Mouse (Mus musculus): Measurements from ENCODE around the gene Gm49661. TPM values are rescaled to one million over a fixed set of nuclear protein-coding genes. Genes with fewer than 3 reads are reported as not detected.

Gene Gm49661
- polyA plus RNA-seq, 1 experiment from 2014 or later, result not detected

DNA sequence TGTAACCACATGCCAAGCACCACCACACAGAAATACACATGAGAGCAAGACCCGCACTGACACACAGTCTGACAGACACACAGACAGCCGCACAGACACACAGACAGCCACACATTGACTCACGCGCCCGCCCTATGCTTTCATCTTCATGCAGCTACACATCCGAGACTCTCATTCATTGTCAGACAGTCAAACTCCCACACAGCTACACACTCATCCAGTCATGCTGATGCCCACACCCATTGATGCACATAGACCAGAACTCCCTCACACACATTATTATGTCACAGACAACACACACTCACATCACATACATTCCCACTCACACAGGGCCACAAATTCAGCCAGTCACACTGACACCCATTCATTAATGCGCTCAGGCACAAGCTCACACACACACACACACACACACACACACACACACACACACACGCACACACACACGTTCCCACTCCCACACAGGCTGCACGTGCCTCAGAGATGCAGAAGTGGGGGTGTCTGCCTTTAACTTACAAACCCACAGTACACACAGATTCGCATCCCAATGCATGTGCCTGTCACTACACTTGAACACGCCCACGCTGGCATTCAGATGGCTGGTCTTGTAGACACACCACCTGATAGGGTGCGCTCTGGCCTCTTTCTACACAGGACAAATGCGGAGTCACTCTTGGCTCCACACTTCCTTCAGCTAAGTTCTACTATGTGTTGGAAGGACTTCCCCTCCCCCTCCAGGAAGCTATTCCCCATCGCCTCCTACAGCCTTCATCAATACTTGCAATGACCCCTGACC lies 35.3 kb downstream of the Gm49661 start:
- ATAC-seq (ENCODE audit: low FRiP score), result no peak
- Histone ChIP-seq H3K36me3 (ENCODE audit: control insufficient read depth, insufficient read depth, low read length) (no peaks in the 10 kb centered on the region), H3K4me2 (peak overlapping the region; percentile 95), H3K4me3 (ENCODE audit: low read depth, low read length) (no peak overlapping the region), H3K27me3 (ENCODE audit: control insufficient read depth, insufficient read depth, low read length) (peaks cover 46% of the 10 kb centered on the region), H3K9ac (ENCODE audit: low read length) (no peak overlapping the region), H3K4me1 (ENCODE audit: control insufficient read depth, insufficient read depth, low read length) (peaks cover 29% of the 10 kb centered on the region), H3K9me3 (ENCODE audit: control insufficient read depth, low read length) (no peaks in the 10 kb centered on the region), H3K27ac (ENCODE audit: low read depth, low read length) (no peak overlapping the region)
- 83% methylated on average over 16 of the region's 16 CpGs for WGBS
- DNase-seq (ENCODE audit: low spot score, missing footprints), result peak; percentile 71

DNA sequence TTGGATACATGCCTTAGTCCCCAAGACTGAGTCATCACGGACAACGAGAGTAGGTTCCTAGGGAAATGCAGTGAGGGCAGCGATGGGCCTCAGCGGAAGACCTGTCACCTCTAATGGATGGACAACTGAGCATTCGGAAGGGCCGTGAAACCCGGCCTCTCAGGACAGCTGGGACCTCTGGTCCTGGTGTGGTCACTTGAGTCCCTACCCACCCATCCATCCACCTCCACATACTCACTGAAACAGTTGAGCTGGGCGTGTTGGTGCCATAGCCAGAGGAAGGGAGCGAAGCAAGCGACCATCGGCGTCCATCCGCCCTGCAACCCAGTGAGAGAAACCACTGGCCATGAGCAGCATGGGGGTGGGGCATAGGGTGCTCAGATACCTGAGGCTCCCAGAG lies 38.7 kb downstream of the Gm49661 start:
- no peak for ATAC-seq (ENCODE audit: low FRiP score)

DNA sequence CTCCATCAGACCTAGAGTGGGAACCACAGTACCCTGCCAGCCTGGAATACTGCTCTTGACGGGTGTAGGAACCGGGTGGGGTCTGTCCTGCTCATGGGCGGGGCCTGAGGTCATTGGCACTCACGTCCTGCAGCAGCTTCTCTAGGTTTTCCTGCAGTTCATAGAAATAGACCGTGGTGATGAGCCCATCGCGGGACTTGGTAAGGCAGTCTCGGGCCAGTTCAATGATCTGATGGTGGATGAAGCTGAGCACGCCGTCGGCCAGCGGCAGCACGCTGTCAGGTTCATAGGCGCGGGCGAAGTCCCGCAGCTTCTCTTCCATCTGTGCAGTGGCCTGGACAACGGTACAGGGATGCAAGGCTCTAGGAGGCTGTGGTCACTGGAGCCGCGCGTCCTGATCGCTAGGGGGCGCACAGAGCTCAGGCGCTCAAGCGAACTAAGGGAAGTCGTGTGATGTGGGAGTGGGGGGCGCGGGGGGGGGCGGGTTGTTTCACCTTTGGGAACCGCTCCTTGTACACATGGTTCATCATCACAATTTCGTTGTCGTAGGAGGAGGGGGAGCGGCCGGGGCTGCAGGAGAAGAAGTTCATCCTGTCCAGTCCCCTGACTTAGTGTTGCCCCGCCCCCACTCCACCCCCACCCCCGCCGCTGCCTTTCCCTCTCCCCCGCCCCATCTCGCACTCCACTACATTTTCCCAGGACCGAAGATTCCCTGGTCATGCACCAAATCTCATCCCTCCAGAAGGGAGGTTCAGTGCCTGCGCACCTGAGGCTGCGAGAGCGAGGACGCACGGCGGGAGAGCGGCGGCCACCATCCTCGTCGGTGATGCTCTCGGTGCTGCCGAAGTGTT lies 40.6 kb downstream of the Gm49661 start:
- Histone ChIP-seq H3K9me3 (ENCODE audit: control insufficient read depth, low read length) (no peaks in the 10 kb centered on the region), H3K27me3 (ENCODE audit: control insufficient read depth, insufficient read depth, low read length) (peaks cover 19% of the 10 kb centered on the region), H3K4me1 (ENCODE audit: control insufficient read depth, insufficient read depth, low read length) (no peaks in the 10 kb centered on the region; the same call in 1 of the 2 replicates), H3K36me3 (ENCODE audit: control insufficient read depth, insufficient read depth, low read length) (no peaks in the 10 kb centered on the region), H3K27ac (ENCODE audit: low read depth, low read length) (no peak overlapping the region), H3K4me2 (peak overlapping the region; percentile 59), H3K4me3 (ENCODE audit: low read depth, low read length) (peak overlapping the region; percentile 36), H3K9ac (ENCODE audit: low read length) (peak overlapping the region; percentile 30; the same call in 1 of the 2 replicates)
- 3% methylated on average over 51 of the region's 52 CpGs for WGBS
- ATAC-seq (ENCODE audit: low FRiP score) (peak; percentile 86), DNase-seq (ENCODE audit: low spot score, missing footprints) (peak; percentile 98)

More for the DNA sequence above, 38.7 kb downstream of the Gm49661 start:
- peaks cover 16% of the 10 kb centered on the region for H3K4me1 ChIP-seq (ENCODE audit: control insufficient read depth, insufficient read depth, low read length)
- H3K4me2 ChIP-seq, result no peak overlapping the region
- H3K9me3 ChIP-seq (ENCODE audit: control insufficient read depth, low read length), result no peaks in the 10 kb centered on the region
- H3K27me3 ChIP-seq (ENCODE audit: control insufficient read depth, insufficient read depth, low read length), result peaks cover 33% of the 10 kb centered on the region
- no peaks in the 10 kb centered on the region for H3K36me3 ChIP-seq (ENCODE audit: control insufficient read depth, insufficient read depth, low read length)
- H3K27ac ChIP-seq (ENCODE audit: low read depth, low read length), result no peak overlapping the region
- H3K4me3 ChIP-seq (ENCODE audit: low read depth, low read length), result no peak overlapping the region
- H3K9ac ChIP-seq (ENCODE audit: low read length), result no peak overlapping the region
- 87% methylated on average over 13 of the region's 13 CpGs for WGBS
- DNase-seq (ENCODE audit: low spot score, missing footprints), result peak; percentile 60

DNA sequence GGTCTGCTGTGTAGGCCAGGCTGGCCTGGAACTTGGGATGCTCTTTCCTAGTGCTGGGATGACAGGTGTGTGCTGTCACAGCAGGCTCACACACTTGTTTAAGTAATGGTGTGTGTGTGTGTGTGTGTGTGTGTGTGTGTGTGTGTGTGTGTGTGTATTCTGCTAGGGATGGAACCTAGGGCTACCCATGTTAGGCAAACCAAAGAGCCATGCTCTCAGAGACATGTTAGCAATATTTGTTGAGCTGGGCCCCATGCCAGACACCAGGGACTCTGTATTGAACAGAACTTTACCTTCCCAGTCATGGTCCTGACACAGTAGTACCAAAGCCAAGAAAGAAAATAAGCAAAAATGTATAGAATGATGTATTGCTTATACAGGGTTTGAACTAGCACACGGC lies 41.7 kb downstream of the Gm49661 start:
- H3K9me3 ChIP-seq (ENCODE audit: control insufficient read depth, low read length), result no peaks in the 10 kb centered on the region
- DNase-seq (ENCODE audit: low spot score, missing footprints) (peak; percentile 14), ATAC-seq (ENCODE audit: low FRiP score) (no peak)
- H3K27me3 ChIP-seq (ENCODE audit: control insufficient read depth, insufficient read depth, low read length), result peaks cover 19% of the 10 kb centered on the region
- no peaks in the 10 kb centered on the region for H3K36me3 ChIP-seq (ENCODE audit: control insufficient read depth, insufficient read depth, low read length)
- no peaks in the 10 kb centered on the region; the same call in 1 of the 2 replicates for H3K4me1 ChIP-seq (ENCODE audit: control insufficient read depth, insufficient read depth, low read length)
- no peak overlapping the region for H3K9ac ChIP-seq (ENCODE audit: low read length)
- H3K4me2 ChIP-seq, result no peak overlapping the region
- no peak overlapping the region for H3K27ac ChIP-seq (ENCODE audit: low read depth, low read length)
- 92% methylated on average over 1 of the region's 1 CpGs for WGBS
- H3K4me3 ChIP-seq (ENCODE audit: low read depth, low read length), result no peak overlapping the region

DNA sequence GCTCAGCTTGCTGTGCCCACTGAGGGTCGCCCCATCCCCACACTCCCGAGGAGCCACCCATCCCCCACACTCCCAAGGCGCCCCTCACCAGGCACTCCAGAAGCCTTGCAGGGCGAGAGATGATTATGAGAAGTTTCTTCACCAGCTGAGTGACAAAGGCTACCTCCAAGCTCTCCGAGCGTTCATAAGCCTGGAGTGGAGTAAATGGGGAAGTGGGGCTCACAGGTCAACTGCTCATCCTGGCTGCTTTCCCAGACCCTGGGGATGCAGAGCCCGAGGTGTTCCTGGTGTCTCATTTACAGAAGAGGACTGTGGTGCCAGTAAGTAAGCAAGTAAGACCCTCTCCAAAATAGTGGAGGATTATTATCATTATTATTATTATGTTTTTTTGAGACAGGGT lies 43.7 kb downstream of the Gm49661 start:
- H3K4me1 ChIP-seq (ENCODE audit: control insufficient read depth, insufficient read depth, low read length), result no peaks in the 10 kb centered on the region; the same call in 1 of the 2 replicates
- no peak overlapping the region for H3K9ac ChIP-seq (ENCODE audit: low read length)
- peaks cover 16% of the 10 kb centered on the region for H3K27me3 ChIP-seq (ENCODE audit: control insufficient read depth, insufficient read depth, low read length)
- ATAC-seq (ENCODE audit: low FRiP score), result no peak
- WGBS, result 73% methylated on average over 7 of the region's 7 CpGs
- no peak overlapping the region for H3K4me2 ChIP-seq
- no peaks in the 10 kb centered on the region for H3K36me3 ChIP-seq (ENCODE audit: control insufficient read depth, insufficient read depth, low read length)
- H3K4me3 ChIP-seq (ENCODE audit: low read depth, low read length), result no peak overlapping the region
- H3K27ac ChIP-seq (ENCODE audit: low read depth, low read length), result no peak overlapping the region
- DNase-seq (ENCODE audit: low spot score, missing footprints), result no peak
- H3K9me3 ChIP-seq (ENCODE audit: control insufficient read depth, low read length), result no peaks in the 10 kb centered on the region

DNA sequence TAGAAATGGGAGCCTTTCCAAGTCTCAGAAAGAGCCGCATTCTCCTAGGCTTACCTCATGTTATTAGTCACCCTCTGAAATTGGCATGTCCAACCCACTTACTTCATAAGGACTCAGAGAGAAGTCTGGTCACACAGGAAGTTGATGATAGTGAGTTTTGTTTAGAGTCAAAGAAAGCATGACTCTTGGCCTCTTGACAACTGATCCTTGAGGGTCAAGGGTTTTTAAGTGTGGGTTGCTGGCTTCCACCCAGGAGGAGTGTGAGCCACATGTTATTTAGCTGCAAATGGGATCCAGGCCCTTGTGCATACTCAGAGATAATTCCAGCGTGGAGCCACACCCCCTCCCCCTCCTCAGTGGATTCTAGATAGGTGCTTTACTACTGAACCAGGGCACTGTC lies 47.6 kb downstream of the Gm49661 start:
- no peak for ATAC-seq (ENCODE audit: low FRiP score)
- no peak overlapping the region for H3K4me3 ChIP-seq (ENCODE audit: low read depth, low read length)
- H3K9ac ChIP-seq (ENCODE audit: low read length), result no peak overlapping the region
- H3K36me3 ChIP-seq (ENCODE audit: control insufficient read depth, insufficient read depth, low read length), result no peaks in the 10 kb centered on the region
- no peaks in the 10 kb centered on the region for H3K4me1 ChIP-seq (ENCODE audit: control insufficient read depth, insufficient read depth, low read length)
- peaks cover 4% of the 10 kb centered on the region; the same call in 1 of the 2 replicates for H3K27me3 ChIP-seq (ENCODE audit: control insufficient read depth, insufficient read depth, low read length)
- H3K4me2 ChIP-seq, result no peak overlapping the region
- no peak overlapping the region for H3K27ac ChIP-seq (ENCODE audit: low read depth, low read length)
- WGBS, result 82% methylated on average over 2 of the region's 2 CpGs
- no peaks in the 10 kb centered on the region for H3K9me3 ChIP-seq (ENCODE audit: control insufficient read depth, low read length)
- DNase-seq (ENCODE audit: low spot score, missing footprints), result no peak

DNA sequence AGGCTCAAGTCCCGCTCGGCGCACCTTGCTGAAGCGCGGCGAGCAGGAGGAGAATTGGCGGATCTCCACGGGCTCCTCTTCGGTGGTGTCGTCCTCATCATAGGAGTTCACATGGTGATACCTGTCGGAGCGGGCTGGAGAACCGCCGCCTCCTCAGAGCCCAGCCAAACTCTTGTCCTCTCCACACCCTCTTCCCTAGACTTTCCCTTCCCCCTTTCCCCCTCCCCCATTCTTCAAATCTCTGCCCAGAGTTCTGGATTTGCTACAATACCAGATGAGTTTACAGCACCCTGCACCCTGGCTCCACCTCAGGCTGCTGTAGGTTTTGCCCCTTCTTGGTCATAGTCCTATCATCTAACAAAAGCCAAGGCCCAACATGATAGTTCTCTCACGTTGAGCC lies 50.6 kb downstream of the Gm49661 start:
- DNase-seq (ENCODE audit: low spot score, missing footprints), result no peak
- Histone ChIP-seq H3K4me2 (no peak overlapping the region), H3K4me3 (ENCODE audit: low read depth, low read length) (no peak overlapping the region), H3K27me3 (ENCODE audit: control insufficient read depth, insufficient read depth, low read length) (peaks cover 11% of the 10 kb centered on the region), H3K4me1 (ENCODE audit: control insufficient read depth, insufficient read depth, low read length) (no peaks in the 10 kb centered on the region), H3K9me3 (ENCODE audit: control insufficient read depth, low read length) (no peaks in the 10 kb centered on the region), H3K27ac (ENCODE audit: low read depth, low read length) (no peak overlapping the region), H3K9ac (ENCODE audit: low read length) (no peak overlapping the region), H3K36me3 (ENCODE audit: control insufficient read depth, insufficient read depth, low read length) (no peaks in the 10 kb centered on the region)
- 96% methylated on average over 15 of the region's 15 CpGs for WGBS
- ATAC-seq (ENCODE audit: low FRiP score), result no peak

DNA sequence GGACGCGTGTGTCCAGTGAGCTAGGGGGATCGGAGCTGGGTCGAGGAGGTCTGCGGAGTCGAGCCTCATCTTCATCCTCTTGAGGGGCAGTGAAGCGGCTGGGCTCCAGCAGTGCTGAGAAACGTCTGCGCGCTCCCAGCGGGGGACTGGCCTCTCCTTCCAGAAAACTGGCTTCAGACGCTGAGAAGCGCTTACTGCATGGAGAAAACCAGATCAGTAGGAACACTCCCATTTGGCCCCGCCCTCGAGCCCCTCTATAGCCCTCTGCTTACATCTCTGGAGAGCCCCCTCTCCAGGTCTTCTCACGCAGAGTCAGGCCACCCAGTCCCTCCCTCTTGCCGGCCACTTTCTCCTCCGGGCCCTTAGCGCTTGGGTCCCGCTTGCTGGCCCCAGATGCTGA lies 51.5 kb downstream of the Gm49661 start:
- Histone ChIP-seq H3K9me3 (ENCODE audit: control insufficient read depth, low read length) (no peaks in the 10 kb centered on the region), H3K4me2 (no peak overlapping the region), H3K4me3 (ENCODE audit: low read depth, low read length) (no peak overlapping the region), H3K36me3 (ENCODE audit: control insufficient read depth, insufficient read depth, low read length) (no peaks in the 10 kb centered on the region), H3K9ac (ENCODE audit: low read length) (no peak overlapping the region), H3K27me3 (ENCODE audit: control insufficient read depth, insufficient read depth, low read length) (peaks cover 20% of the 10 kb centered on the region), H3K4me1 (ENCODE audit: control insufficient read depth, insufficient read depth, low read length) (peaks cover 4% of the 10 kb centered on the region), H3K27ac (ENCODE audit: low read depth, low read length) (no peak overlapping the region)
- no peak for ATAC-seq (ENCODE audit: low FRiP score)
- DNase-seq (ENCODE audit: low spot score, missing footprints), result no peak
- WGBS, result 30% methylated on average over 20 of the region's 20 CpGs
